Mouse (Mus musculus): ENCODE measurements around the gene Ascc3.

Gene Ascc3

DNA sequence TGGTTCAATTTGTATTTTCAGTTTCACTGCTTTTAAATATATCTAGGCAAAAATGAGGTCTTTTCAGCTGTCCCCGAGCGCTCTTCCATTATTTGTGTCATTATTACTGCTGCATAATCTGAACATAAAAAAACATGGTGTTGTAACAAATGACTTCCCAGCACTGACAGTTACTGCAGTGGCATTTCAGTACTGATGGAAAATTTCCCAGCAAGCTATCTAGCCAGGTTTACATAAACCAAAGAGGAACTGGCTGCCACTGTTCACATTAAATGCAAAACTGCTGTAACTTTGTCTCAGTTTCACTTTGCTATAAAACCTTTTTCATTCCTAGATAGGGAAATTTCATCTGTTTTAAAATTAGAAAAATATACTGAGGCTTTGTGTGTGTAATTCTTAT is 170.5 kb downstream of the Ascc3 start:
- DNase-seq (ENCODE audit: low read depth in 1 of 2, low spot score in 2 of 2) = no peak

GRCm38 (mm10) chr10:50763457-50764310 is 171.2 kb downstream of the Ascc3 start:
- DNase-seq (ENCODE audit: low read depth in 1 of 2, low spot score in 2 of 2) = no peak

DNA sequence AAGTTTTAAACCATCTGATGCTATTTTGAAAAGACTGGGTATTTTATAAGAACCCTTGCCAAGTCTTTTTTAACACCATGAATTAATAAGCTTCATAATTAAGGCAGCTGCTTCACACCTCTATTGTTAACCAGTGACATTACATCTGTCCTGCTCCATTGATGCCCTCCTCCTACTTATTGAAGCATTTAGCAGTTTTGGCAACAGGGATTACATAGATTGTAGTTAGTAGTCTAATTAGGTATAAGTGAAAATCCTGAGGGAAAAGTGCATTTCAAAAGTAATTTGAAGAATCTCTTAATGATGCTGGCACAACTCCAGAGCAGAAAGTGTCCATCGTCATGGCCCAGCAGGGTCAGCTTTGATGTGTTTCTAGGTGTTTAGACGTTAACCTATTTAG is 180.3 kb downstream of the Ascc3 start:
- DNase-seq (ENCODE audit: low read depth in 1 of 2, low spot score in 2 of 2) = no peak

- DNase-seq (ENCODE audit: low read depth in 1 of 2, low spot score in 2 of 2) = no peak
Measured at GRCm38 (mm10) chr10:50773846-50774245, 181.4 kb downstream of the Ascc3 start.

DNA sequence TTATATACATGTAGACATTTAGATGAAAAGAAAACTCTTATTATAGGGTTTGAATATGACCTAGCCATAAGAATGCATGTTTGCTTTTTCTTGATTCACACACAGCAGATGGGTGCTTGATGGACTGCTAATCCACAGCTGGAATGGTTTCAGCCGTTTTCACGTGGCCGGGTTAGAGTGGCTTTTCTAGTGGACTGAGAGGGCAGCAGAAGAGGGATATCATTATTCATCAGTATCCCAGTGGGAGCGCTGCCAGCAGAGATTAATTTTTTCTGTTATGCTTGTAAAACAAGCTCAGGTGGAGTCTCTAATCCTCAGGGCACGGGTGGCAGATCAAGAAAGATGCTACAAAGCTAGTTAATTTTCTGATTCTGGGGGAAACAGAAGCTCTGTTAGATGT is 200.4 kb downstream of the Ascc3 start:
- DNase-seq (ENCODE audit: low read depth in 1 of 2, low spot score in 2 of 2) = no peak

DNA sequence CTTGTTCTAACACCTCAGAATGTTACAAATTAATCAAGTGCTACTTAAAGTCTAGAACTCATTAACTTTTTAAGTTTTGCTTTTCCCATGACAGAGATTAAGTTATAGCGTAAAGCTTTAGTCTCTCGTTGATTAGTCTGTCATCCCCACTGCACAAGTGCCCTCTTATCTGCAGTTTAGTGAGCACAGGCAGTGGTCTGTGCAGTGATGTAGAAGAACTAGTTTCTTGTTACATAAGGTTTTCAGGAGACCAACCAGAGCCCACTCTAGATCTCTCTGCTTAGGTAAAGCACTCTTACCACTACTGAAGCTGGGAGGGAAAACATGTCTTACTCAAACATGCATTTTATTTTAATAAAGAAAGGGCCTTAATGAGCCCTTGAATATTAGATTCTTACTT is 209.1 kb downstream of the Ascc3 start:
- DNase-seq (ENCODE audit: low read depth in 1 of 2, low spot score in 2 of 2) = no peak

DNA sequence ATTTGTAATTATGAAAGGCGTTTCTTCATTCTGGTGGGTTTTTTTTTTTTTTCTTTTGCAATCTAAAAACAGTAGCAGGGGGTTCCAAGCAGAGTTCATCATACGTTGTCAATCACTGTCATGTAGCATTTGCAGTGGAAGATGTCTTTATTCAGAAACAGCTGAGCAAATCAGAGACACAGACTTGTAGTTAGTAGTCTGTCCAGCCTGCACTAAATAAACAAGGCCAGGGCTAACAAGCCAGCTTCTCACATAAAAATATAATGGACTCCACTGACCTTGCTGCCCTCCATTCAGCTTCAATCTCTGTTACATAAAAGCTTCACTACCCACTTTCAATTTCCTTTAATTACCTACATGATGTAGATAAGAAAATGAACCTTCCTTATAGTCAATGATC is 209.9 kb downstream of the Ascc3 start:
- DNase-seq (ENCODE audit: low read depth in 1 of 2, low spot score in 2 of 2) = no peak

- DNase-seq (ENCODE audit: low read depth in 1 of 2, low spot score in 2 of 2) = no peak
Measured at GRCm38 (mm10) chr10:50806166-50806565, 213.7 kb downstream of the Ascc3 start.

GRCm38 (mm10) chr10:50822363-50822762 is 229.9 kb downstream of the Ascc3 start:
- no peak for DNase-seq (ENCODE audit: low read depth in 1 of 2, low spot score in 2 of 2)

DNA sequence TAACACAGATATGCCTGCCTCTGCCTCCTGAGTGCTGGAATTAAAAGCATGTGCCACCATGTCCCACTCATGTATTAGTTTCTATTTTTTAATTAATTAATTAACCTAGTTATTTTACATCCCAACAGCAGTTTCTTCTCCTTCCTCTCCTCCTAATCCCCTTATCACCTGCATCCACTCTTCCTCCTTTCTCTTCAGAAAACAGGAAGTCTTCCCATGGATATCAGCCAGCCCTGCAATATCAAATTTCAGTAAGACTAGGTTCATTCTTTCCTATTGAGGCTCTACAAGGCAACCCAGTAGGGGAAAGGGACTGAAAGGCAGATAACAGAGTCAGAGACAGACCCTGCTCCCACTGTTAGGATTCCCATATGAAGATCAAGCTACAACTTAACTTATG is 234.4 kb downstream of the Ascc3 start:
- no peak for DNase-seq (ENCODE audit: low read depth in 1 of 2, low spot score in 2 of 2)

- DNase-seq (ENCODE audit: low read depth in 1 of 2, low spot score in 2 of 2) = no peak
Measured at GRCm38 (mm10) chr10:50834533-50834932, 242.1 kb downstream of the Ascc3 start.

GRCm38 (mm10) chr10:50843363-50843762 is 250.9 kb downstream of the Ascc3 start:
- DNase-seq (ENCODE audit: low read depth in 1 of 2, low spot score in 2 of 2) = no peak

- no peak for DNase-seq (ENCODE audit: low read depth in 1 of 2, low spot score in 2 of 2)
Measured at GRCm38 (mm10) chr10:50868202-50868601, 275.7 kb downstream of the Ascc3 start.

GRCm38 (mm10) chr10:50876952-50877351 is 284.5 kb downstream of the Ascc3 start:
- DNase-seq (ENCODE audit: low read depth in 1 of 2, low spot score in 2 of 2) = no peak

DNA sequence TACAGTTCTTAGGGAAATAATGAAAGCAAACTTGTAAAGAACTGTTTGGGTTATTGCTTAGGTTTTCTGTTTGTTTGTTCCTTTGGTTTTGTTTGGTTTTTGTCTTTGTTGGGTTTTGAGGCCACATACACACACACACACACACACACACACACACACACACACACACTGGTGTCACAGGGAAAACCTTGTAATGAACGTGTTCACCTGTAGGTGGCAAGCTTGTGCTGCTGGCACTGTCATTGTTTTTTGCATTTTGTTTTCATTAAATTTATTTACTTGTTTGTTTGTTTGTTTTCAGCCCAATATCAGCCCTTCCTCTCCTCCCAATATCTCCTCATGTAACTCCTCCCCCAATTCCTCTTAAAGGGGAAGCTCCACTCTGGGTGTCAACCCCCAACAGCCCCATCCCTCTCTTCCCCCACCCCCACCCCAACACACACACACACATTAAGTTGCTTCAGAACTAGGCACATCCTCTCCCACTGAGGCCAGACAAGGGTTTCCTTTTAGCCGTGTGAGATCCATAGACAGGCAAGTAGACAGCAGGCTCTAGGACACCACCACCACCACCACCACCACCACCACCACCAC is 289.1 kb downstream of the Ascc3 start:
- no peak for DNase-seq (ENCODE audit: low read depth in 1 of 2, low spot score in 2 of 2)

- no peak for DNase-seq (ENCODE audit: low read depth in 1 of 2, low spot score in 2 of 2)
Measured at GRCm38 (mm10) chr10:50882366-50882765, 289.9 kb downstream of the Ascc3 start.

DNA sequence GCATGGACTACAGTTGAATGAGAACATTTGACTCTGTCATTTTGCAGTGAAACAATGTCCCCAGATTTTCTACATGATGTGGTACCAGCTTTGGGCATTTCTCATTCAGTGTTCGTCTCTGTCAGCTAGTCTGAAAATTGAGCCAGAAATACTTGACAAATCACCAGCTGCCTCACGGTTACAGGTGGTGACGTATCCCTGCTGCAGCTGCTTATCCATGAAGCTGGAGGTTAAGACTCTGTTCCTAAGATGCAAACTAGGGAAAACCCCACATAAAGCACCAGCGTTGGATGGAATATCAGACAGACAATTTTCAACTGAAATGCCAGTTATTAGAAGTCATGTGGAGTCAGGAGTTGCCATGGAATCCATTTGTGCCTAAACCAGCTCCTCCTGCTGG is 293.8 kb downstream of the Ascc3 start:
- DNase-seq (ENCODE audit: low read depth in 1 of 2, low spot score in 2 of 2) = no peak

DNA sequence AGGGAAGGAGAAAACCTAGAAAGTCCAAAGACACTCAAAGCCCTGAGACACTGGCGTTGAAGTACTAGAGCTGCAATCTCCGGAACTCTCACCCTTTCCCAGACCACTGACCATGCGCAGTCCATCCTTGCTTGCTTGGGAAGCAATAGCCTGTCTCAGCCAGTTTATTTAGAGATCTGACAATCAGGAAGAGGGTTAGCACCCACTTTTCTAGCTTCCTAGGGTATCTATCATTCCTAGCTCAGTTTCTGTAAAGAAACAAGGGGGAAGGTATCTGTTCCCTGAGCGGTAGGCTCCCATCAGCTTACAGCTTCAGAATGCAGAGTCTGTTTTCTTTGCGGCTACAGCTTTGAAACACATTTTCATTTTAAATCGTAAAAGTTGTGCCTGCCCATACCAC is 298.2 kb downstream of the Ascc3 start:
- no peak for DNase-seq (ENCODE audit: low read depth in 1 of 2, low spot score in 2 of 2)

- DNase-seq (ENCODE audit: low read depth in 1 of 2, low spot score in 2 of 2) = no peak
Measured at GRCm38 (mm10) chr10:50891876-50892711, 299.6 kb downstream of the Ascc3 start.

GRCm38 (mm10) chr10:50892751-50893320 is 300.4 kb downstream of the Ascc3 start:
- DNase-seq (ENCODE audit: low read depth in 1 of 2, low spot score in 2 of 2) = no peak

- DNase-seq (ENCODE audit: low read depth in 1 of 2, low spot score in 2 of 2) = no peak
Measured at GRCm38 (mm10) chr10:50893546-50893945, 301.1 kb downstream of the Ascc3 start.
